Mouse (Mus musculus) cerebellum, adult 2 months (tissue): ENCODE data around the gene Phf21a. TPM values are rescaled to one million over a fixed set of nuclear protein-coding genes. Genes with fewer than 3 reads are reported as not detected.

ENCODE experiments used
- DNase-seq, 2 experiments: peaks; one replicate each; pipeline ENCODE4 v3.0.0; 2021
- H3K27ac ChIP-seq: fragments of 200-500 bp; 2 replicates; pipeline ENCODE4 v1.5.1; 2012; ENCODE audit warnings: low read length, control low read depth, inconsistent platforms; ENCODE audit not compliant: insufficient read depth
- H3K27me3 ChIP-seq: fragments of 200-500 bp; 2 replicates; pipeline ENCODE4 v1.6.1; 2012; ENCODE audit warnings: inconsistent platforms, mild to moderate bottlenecking, low read length, moderate library complexity; ENCODE audit not compliant: control insufficient read depth, insufficient read depth
- H3K4me1 ChIP-seq: fragments of 200-500 bp; 2 replicates; pipeline ENCODE4 v1.6.1; 2011; ENCODE audit warnings: low read length; ENCODE audit not compliant: control insufficient read depth, insufficient read depth
- H3K4me3 ChIP-seq: fragments of 200-500 bp; replicated peaks from 2 replicates; pipeline ENCODE3; 2011; ENCODE audit warnings: mild to moderate bottlenecking, low read depth, low read length, control low read depth; ENCODE audit not compliant: insufficient read depth
- CTCF ChIP-seq: fragments of 200-500 bp; IDR thresholded peaks from 2 replicates; pipeline ENCODE4 v1.5.1; 2011; ENCODE audit warnings: low read depth, mild to moderate bottlenecking, control low read depth, low read length, moderate library complexity, borderline replicate concordance; ENCODE audit not compliant: insufficient read depth
- POLR2A ChIP-seq: fragments of 200-500 bp; IDR thresholded peaks from 2 replicates; pipeline ENCODE4 v1.6.1; 2011; ENCODE audit warnings: low read length, control low read depth, borderline replicate concordance; ENCODE audit not compliant: insufficient read depth
- WGBS: fragments of 180-500 bp; shearing (Covaris S2); methylation state at CpG from one replicate; pipeline ENCODE4 v1.1.7; 2018; 5-methylcytosine and 5-hydroxymethylcytosine counted together
- polyA plus RNA-seq: library from polyadenylated mRNA; depleted of rRNA; stranded (reverse); fragments of >200 nt; gene quantifications from 2 replicates; pipeline ENCODE4 v1.2.3, GENCODE M21; 2012

Gene Phf21a
- polyA plus RNA-seq, 1 experiment, result 60.4 TPM

- peak overlapping the region; percentile 98 for H3K4me3 ChIP-seq
- peak overlapping the region; percentile 38 for H3K27ac ChIP-seq
- TF ChIP-seq POLR2A (no peak), CTCF (no peak)
- no peaks in the 10 kb centered on the region for H3K27me3 ChIP-seq
- no peaks in the 10 kb centered on the region; the same call in 1 of the 2 replicates for H3K4me1 ChIP-seq
- peak; percentile 45 to 61 for DNase-seq
- WGBS, result under 1% methylated on average over 45 of the region's 47 CpGs
Observed at GRCm38 (mm10) chr2:92185062-92185765, 92.3 kb downstream of the Phf21a start.

GRCm38 (mm10) chr2:92185766-92186450, 93.0 kb downstream of the Phf21a start:
- Histone ChIP-seq H3K4me1 (no peaks in the 10 kb centered on the region; the same call in 1 of the 2 replicates), H3K27ac (peak overlapping the region; percentile 38), H3K4me3 (peak overlapping the region; percentile 98), H3K27me3 (no peaks in the 10 kb centered on the region)
- DNase-seq, result no peak
- TF ChIP-seq CTCF (no peak), POLR2A (no peak)
- 3% methylated on average over 11 of the region's 11 CpGs for WGBS

GRCm38 (mm10) chr2:92187061-92187460, 94.1 kb downstream of the Phf21a start:
- Histone ChIP-seq H3K27me3 (no peaks in the 10 kb centered on the region), H3K27ac (no peak overlapping the region), H3K4me1 (no peaks in the 10 kb centered on the region; the same call in 1 of the 2 replicates), H3K4me3 (no peak overlapping the region)
- 66% methylated on average over 6 of the region's 6 CpGs for WGBS
- TF ChIP-seq POLR2A (no peak), CTCF (no peak)
- DNase-seq, result no peak

- Histone ChIP-seq H3K4me1 (peaks cover 2% of the 10 kb centered on the region; the same call in 1 of the 2 replicates), H3K27me3 (no peaks in the 10 kb centered on the region), H3K4me3 (no peak overlapping the region), H3K27ac (no peak overlapping the region)
- WGBS, result 44% methylated on average over 3 of the region's 3 CpGs
- no peak for DNase-seq
- TF ChIP-seq CTCF (no peak), POLR2A (no peak)
Observed at GRCm38 (mm10) chr2:92188744-92189143, 95.8 kb downstream of the Phf21a start.

GRCm38 (mm10) chr2:92190960-92191359, 98.0 kb downstream of the Phf21a start:
- no peak overlapping the region for H3K4me3 ChIP-seq
- no peak overlapping the region for H3K27ac ChIP-seq
- H3K4me1 ChIP-seq, result peaks cover 2% of the 10 kb centered on the region; the same call in 1 of the 2 replicates
- DNase-seq, result no peak
- no peaks in the 10 kb centered on the region for H3K27me3 ChIP-seq
- TF ChIP-seq POLR2A (no peak), CTCF (no peak)
- WGBS, result 31% methylated on average over 5 of the region's 5 CpGs

GRCm38 (mm10) chr2:92191826-92192581, 99.1 kb downstream of the Phf21a start:
- 59% methylated on average over 5 of the region's 5 CpGs for WGBS
- Histone ChIP-seq H3K27me3 (no peaks in the 10 kb centered on the region), H3K4me1 (peaks cover 2% of the 10 kb centered on the region; the same call in 1 of the 2 replicates), H3K4me3 (no peak overlapping the region), H3K27ac (no peak overlapping the region)
- TF ChIP-seq POLR2A (no peak), CTCF (no peak)
- peak in 1 of 2 experiments; percentile 46 for DNase-seq

GRCm38 (mm10) chr2:92198126-92198525, 105.2 kb downstream of the Phf21a start:
- peaks cover 12% of the 10 kb centered on the region for H3K4me1 ChIP-seq
- 53% methylated on average over 6 of the region's 6 CpGs for WGBS
- no peak for TF ChIP-seq POLR2A
- no peak overlapping the region for H3K4me3 ChIP-seq
- no peaks in the 10 kb centered on the region for H3K27me3 ChIP-seq
- peak overlapping the region; percentile 39; the same call in 1 of the 2 replicates for H3K27ac ChIP-seq
- DNase-seq, result no peak
